Mouse (Mus musculus) natural killer cell, adult 2 months (primary cell): ENCODE measurements at regions not wholly inside any gene's neighbourhood (a gene's known extent, or its start where the extent isn't known, plus 50 kb on each side); places are given as distances from the start of the nearest gene placed in this dataset.

ENCODE experiments used
- DNase-seq, 2 experiments: peaks; one replicate each; pipeline ENCODE4 v3.0.0; 2022; ENCODE audit warnings: low spot score in 2 of 2

DNA sequence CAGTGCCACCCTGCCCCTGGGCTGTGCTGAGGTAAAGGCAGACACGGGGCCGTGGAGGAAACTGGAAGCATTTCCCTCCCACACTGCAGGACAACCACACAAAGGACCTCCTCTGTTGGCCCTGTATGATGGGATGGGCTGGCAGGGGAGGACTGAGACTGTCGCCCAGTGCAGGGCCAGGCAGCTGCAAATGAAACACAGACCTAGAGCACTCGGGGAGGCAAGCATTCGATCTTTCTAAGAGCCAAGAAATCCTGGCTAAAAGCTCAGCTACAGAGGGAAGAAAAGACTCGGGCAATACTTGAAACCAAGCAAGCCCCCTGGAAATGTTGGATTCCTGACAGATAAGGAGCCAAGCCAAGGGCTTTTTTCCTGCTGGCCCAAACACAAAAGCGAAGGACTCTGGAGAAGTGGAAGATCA is 82.5 kb upstream of the Sertad2 start:
- DNase-seq = no peak

DNA sequence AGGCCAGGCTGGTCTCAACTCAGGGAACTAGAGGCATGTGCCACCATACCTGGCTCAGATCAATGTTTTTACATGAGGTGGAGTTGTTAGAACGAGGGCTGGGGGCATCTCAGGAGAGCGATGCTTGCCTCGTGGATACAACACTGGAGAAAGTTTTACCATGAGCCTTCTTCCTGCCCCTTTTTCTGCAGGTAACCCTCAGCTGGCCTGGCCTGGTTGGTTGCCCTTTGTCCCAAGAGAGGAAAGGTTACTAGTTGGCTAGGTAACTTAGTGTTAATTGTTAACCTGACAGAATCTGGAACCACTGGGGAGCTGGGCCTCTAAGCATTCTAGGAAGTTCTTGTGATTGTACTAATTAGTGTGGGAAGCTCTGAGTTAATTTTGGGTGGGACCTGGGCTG is 81.0 kb upstream of the Sertad2 start:
- DNase-seq = no peak

DNA sequence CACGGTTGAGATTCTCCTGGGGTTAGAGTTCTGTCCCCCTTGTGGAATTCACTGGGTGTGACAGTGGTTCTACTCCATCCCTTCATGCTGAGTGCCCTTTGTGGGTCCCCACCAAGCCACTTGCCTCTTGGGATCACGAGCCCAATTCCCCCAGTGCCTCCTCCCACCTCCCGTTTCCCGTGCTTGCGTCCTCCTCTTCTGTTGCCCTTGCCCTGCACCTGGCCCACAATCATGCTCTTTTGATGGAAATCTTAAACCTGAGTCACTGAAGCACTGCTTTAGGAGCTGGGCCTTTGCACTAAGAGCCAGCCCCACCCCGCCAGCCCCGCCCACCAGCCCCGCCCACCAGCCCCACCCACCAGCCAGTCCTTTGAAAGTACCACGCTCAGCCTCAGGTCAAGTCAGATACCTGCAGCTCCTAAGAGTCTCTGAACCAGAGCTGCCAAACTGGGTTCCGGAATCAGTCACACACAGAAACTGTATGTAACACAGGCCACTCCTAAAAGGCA is 79.8 kb upstream of the Sertad2 start:
- DNase-seq = no peak

DNA sequence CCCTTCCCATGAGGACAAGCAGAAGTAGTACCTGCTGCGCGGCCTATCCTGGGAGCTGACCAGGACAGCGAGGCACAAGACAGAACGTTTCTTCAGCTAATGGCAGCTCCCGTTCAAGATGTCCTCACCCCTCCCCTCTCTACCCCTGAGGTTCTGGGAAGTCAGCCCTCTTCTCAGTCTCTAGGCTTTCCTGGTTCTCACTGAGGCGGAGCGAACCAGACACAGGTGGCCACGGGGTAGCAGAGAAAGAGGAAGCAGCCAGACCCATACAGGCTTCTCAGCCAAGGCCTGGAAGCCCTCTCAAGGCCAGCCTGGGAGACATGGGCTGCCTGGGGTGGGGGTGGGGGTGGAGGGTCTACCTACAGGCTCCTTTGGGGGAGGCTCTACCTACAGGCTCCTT is 78.5 kb upstream of the Sertad2 start:
- DNase-seq = peak in 1 of 2 experiments; percentile 52

DNA sequence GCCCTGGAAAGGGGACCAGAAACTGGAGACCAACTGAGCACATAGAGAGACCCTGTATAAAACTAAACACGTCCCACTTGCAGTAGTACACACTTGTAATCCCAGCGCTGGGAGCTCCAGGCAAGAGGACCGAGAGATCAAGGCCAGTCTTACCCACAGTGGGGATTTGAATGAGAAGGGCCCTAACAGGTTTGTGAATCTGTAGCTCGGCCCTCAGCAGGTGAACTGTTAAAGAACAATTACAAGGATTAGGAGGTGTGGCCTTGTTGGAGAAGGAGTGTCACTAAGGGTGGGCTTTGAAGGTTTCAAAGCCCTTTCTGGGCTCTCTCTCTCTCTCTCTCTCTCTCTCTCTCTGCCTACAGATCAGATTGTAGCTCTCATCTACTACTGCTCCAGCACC is 76.5 kb upstream of the Sertad2 start:
- no peak for DNase-seq

DNA sequence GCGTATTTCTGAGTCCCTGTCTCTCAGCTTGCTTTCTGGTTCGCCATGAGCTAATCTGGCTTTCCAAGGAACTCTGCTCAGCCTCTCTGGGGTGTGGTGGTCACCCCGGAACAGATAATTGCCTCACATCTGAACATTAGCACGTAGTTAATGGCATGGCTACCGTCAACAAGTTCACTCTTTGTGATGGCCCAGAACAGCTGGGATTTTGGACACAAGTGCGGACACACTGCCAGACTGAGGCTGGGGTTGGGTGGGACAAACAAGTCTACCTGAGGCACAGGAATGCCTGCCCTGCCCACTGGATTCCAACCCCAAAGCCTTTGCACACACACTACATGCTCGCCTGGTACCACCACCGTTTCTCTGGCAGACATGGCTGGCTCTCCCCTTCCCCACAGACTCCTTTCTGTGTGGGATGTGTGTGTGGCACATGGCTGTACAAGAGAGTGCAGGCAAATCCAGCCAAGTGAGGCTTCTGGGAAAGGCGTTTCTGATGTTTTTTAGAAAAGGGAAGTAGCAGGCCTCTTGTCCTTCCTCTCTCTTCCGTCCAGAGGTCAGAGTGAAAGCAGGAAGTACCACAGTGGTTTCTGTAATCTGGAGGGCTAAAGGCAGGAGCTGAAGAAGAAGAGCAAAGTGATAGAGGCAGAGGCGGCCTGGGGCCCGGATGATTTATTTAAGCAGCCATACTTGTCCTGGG is 74.6 kb upstream of the Sertad2 start:
- DNase-seq = peak; percentile 16 to 33

DNA sequence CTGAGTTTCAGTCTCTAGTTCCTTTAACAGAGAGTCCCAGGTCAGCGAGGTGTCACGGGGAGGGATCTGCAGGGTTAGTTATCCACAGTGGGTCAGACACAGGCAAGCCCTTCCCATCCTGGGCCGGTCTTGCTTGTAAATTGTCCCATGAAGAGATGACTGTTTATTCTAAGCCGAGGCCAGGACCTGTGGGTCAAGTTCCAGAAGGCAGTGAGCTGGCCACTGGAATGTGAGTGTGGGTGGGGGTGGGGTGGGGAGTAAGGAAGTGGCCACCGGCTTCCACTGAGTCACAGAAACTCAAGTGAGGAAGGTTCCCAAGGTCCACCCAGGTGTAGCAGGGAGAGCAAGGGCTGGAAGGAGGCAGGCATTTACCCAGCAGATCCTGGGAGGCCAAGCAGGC is 73.7 kb upstream of the Sertad2 start:
- no peak for DNase-seq

DNA sequence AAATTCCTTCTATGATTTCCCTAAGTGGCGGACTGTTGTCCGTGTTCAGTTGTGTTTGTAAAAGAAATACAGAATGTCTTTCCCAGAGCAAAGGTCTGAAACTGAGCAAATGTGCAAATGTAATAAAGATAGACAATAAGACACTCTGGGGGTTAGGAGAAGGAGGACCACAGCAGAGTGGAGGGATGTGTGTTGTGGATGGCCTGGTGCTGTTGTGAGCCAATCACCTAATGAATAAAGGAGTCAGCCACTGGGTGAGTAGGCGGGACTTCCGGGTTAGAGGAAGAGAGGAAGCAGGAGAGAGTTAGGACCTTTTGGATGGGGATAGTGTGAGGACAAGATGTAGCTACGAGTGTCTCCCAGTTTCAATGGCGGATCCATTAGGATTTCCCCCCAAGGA is 72.7 kb upstream of the Sertad2 start:
- no peak for DNase-seq

DNA sequence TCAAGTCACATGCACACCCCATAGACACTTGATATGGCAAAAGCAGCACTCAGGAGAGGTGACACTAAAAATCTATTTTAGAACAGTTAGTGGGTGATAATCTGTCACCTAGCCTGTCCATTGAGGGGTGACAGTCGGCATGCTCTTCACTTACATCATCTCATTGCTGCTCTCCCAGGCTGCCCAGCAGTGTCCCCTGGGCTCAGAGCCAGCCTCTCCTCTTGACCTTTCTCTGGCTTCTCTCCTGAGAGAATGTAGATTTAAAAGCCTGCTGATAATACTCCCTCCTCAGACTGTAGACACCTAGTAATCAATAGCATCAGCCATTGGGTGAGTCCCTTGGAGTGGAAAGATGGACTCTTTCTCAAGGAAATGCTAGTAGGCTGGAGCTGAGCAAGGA is 70.7 kb upstream of the Sertad2 start:
- DNase-seq = no peak

DNA sequence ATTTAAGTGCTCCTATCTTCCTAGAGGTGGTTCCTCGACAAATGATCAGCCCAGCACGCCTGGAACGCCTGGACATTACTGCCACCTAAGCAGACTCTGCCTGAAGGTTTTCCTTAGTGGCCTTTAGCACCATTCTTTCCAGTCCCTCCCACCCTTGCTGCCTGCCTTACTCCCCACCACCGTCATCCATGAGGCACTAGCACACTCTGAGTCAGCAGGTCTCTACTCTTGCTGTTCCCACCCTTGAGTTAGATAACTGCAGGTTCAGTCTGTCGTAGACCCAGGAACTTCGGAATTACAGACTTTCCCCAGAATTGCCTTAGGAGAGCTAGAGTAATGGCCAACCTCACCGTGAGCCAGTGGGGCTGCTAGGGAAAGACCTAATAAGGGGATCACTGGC is 67.4 kb upstream of the Sertad2 start:
- DNase-seq = no peak

DNA sequence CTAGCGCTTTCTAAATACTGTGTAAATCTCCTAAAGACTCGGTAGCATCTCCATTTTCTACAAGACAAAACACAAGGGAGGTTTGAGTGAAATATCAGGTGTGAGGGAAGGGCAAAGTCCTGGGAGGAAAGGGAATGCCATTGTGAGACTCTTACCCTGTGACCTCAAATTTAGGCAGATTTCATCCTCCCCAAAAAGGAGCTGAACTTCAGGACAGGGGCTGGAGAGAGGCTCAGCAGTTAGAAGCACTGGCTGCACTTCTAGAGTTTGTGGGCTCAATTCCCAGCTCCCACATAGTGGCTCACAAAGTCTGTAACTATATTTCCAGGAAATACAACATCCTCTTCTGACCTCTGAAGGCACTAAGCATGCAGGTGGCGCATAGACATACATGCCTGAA is 66.6 kb upstream of the Sertad2 start:
- no peak for DNase-seq

DNA sequence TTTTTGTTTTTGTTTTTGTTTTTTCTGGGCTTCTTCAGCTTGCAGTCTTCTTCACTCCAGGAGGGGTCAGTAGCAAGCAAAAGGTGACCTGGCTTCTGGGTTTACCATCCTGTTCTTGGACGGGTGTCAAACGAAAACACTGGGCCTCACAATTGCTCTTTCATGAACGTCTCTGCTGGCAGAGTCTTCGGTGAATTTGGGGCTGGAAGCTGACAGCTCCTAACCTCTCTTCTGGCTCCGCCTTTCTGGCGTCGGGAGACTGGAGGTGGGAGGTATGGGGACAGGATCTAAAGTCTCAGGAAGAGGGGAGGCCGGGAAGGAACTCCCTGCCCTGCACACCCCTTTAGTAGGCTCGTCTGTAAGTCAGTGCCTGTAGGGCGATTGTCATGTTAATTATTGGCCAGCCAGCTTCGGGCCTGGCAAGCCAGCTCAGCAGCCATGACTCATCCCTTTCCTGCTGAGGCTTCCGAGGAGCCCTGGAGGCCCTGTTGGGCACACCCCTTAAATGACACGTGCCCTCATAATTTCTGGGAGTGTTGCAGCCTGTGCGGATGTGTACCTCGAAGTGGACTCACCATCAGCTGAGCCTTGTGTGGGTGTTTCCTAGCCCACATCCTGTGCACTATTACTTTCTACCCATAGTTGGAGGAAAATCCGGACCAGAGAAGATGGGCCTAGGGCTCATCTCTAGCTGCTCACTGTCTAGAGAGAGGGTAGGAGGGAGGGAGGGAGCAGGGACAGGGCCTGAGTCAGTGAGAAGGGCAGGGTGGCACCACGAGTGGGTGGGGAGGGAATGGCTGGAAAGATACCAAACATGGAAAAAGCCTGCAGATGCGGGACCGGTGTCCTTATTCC is 65.6 kb upstream of the Sertad2 start:
- peak; percentile 41 to 49 for DNase-seq

DNA sequence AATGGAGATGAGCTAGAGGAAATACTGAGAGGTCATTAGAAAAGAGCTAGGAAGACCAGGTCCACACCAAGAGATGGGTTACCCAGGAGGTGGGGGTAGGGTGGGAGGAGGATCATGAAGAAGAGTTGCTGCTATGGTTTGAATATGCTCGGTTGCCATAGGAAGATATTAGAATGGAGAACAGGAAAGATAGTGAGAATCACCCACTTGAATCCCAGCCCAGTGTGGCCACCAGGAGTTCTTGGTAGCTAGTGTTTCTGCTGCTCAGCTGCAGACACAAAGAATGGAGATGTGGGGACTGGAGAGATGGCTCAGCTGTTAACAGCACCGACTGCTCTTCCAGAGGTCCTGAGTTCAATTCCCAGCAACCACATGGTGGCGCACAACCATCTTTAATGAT is 62.4 kb upstream of the Sertad2 start:
- no peak for DNase-seq

DNA sequence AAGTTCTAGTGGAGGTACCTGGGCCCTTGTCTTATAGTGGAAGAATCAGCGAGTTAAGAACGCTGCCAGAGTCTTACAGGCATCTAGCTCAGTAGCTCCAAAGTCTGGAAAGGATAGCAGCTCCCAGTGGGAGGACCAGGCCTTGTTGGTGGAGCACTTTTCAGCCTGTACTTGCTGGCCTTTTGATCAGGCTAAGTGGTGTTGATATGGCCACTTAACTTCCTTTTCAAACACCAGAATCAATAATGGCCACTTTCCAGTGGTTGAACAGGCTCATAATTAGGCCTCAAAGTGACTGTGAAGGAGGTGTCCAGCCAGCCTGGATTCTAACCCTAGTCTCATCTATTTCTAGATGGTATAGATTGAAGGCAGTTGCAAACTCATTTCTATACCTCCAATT is 57.7 kb upstream of the Sertad2 start:
- DNase-seq = no peak
